Mouse (Mus musculus): ENCODE data around the gene Mrpl37. TPM values are rescaled to one million over a fixed set of nuclear protein-coding genes. Genes with fewer than 3 reads are reported as not detected.

Mrpl37 gene
- polyA plus RNA-seq, 1 experiment from 2014 or later, result 38.6 TPM

DNA sequence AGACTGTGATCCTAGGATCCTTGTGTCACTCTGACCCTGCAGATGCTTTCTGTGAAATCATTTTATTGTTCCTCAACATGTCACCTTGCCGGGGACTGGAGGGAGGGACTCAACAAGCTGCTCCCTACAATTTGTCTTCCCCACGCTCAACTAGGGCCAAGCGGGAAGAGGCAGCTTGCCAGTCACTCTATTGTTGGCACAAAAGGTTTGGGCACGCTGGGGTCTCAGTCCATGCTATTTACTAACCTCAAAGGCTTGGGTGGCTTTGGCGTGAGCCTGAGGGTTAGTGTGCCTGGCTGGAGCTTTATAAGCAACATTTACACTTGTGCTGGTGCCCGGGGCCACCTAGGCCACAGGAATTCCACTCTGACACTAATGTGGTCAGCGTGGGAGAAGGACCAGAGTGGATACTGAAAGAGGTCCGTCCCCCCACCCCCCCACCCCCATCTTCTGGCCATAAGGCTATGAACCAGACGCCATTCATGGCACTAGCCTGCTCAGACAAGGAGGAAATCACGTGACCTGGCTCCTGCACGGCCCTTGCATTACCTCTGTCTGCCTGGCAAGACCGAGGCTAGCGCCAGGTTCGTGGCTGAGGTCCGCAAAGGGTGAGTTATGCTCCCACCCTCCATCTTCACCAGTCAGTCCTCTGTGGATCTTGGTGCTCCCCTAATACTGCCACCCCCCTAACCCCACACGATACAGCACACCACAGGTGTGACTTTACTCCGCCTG lies 32.3 kb upstream of the Mrpl37 start:
- Histone ChIP-seq H3K4me1 (ENCODE audit: insufficient read depth) (0 out of 2 replicates have a peak, but pooled peaks cover 2% of the 10 kb centered on the region), H3K36me3 (replicated peaks; ENCODE audit: insufficient read depth, low read length) (no peaks in the 10 kb centered on the region), H3K27me3 (ENCODE audit: insufficient read depth, low read length) (no peaks in the 10 kb centered on the region), H3K9me3 (ENCODE audit: low read length) (no peaks in the 10 kb centered on the region), H3K4me2 (ENCODE audit: low read depth, low read length) (no peak overlapping the region), H3K9ac (replicated peaks) (no peak overlapping the region), H3K4me3 (ENCODE audit: low read depth, low read length) (no peak overlapping the region), H3K27ac (ENCODE audit: low read depth) (no peak overlapping the region)
- 67% methylated on average over 17 of the region's 17 CpGs for WGBS (ENCODE audit: insufficient replicate concordance)
- TF ChIP-seq EP300 (IDR thresholded peaks at IDR 0.05; ENCODE audit: low read depth), result no peak
- TF ChIP-seq CTCF (IDR thresholded peaks at IDR 0.05; ENCODE audit: low read depth), result no peak
- no peak for ATAC-seq
- no peak for DNase-seq

- no peaks in the 10 kb centered on the region for H3K9me3 ChIP-seq (ENCODE audit: low read length)
- WGBS (ENCODE audit: insufficient replicate concordance), result 77% methylated on average over 10 of the region's 10 CpGs
- no peak overlapping the region for H3K4me3 ChIP-seq (ENCODE audit: low read depth, low read length)
- no peaks in the 10 kb centered on the region for H3K27me3 ChIP-seq (ENCODE audit: insufficient read depth, low read length)
- no peak overlapping the region for H3K9ac ChIP-seq (replicated peaks)
- no peaks in the 10 kb centered on the region for H3K36me3 ChIP-seq (replicated peaks; ENCODE audit: insufficient read depth, low read length)
- H3K4me1 ChIP-seq (ENCODE audit: insufficient read depth), result 0 out of 2 replicates have a peak, but pooled peaks cover 2% of the 10 kb centered on the region
- no peak overlapping the region for H3K27ac ChIP-seq (ENCODE audit: low read depth)
- H3K4me2 ChIP-seq (ENCODE audit: low read depth, low read length), result no peak overlapping the region
- TF ChIP-seq EP300 (IDR thresholded peaks at IDR 0.05; ENCODE audit: low read depth) (no peak), CTCF (IDR thresholded peaks at IDR 0.05; ENCODE audit: low read depth) (no peak)
- ATAC-seq, result no peak
- DNase-seq, result no peak
Observed at GRCm38 (mm10) chr4:107098375-107098774, 31.7 kb upstream of the Mrpl37 start.

GRCm38 (mm10) chr4:107097871-107098270 lies 31.2 kb upstream of the Mrpl37 start:
- no peak overlapping the region for H3K4me2 ChIP-seq (ENCODE audit: low read depth, low read length)
- no peaks in the 10 kb centered on the region for H3K27me3 ChIP-seq (ENCODE audit: insufficient read depth, low read length)
- DNase-seq, result no peak
- no peaks in the 10 kb centered on the region for H3K36me3 ChIP-seq (replicated peaks; ENCODE audit: insufficient read depth, low read length)
- WGBS (ENCODE audit: insufficient replicate concordance), result 41% methylated on average over 15 of the region's 15 CpGs
- no peak for ATAC-seq
- no peak overlapping the region for H3K27ac ChIP-seq (ENCODE audit: low read depth)
- 0 out of 2 replicates have a peak, but pooled peaks cover 2% of the 10 kb centered on the region for H3K4me1 ChIP-seq (ENCODE audit: insufficient read depth)
- no peak overlapping the region for H3K9ac ChIP-seq (replicated peaks)
- no peaks in the 10 kb centered on the region for H3K9me3 ChIP-seq (ENCODE audit: low read length)
- TF ChIP-seq EP300 (IDR thresholded peaks at IDR 0.05; ENCODE audit: low read depth) (no peak), CTCF (IDR thresholded peaks at IDR 0.05; ENCODE audit: low read depth) (no peak)
- H3K4me3 ChIP-seq (ENCODE audit: low read depth, low read length), result no peak overlapping the region

- no peaks in the 10 kb centered on the region for H3K9me3 ChIP-seq (ENCODE audit: low read length)
- no peaks in the 10 kb centered on the region for H3K27me3 ChIP-seq (ENCODE audit: insufficient read depth, low read length)
- ATAC-seq, result no peak
- no peak within 1 kb of the TSS for H3K4me2 ChIP-seq (ENCODE audit: low read depth, low read length)
- H3K4me1 ChIP-seq (ENCODE audit: insufficient read depth), result 0 out of 2 replicates have a peak, but pooled peaks cover 2% of the 10 kb centered on the region
- WGBS (ENCODE audit: insufficient replicate concordance), result 81% methylated on average over 16 of the region's 16 CpGs
- no peak for TF ChIP-seq CTCF (IDR thresholded peaks at IDR 0.05; ENCODE audit: low read depth)
- no peak for TF ChIP-seq EP300 (IDR thresholded peaks at IDR 0.05; ENCODE audit: low read depth)
- DNase-seq, result no peak
- no peak within 1 kb of the TSS for H3K27ac ChIP-seq (ENCODE audit: low read depth)
- no peak within 1 kb of the TSS for H3K9ac ChIP-seq (replicated peaks)
- no peaks in the 10 kb centered on the region for H3K36me3 ChIP-seq (replicated peaks; ENCODE audit: insufficient read depth, low read length)
- H3K4me3 ChIP-seq (ENCODE audit: low read depth, low read length), result no peak within 1 kb of the TSS
Observed at GRCm38 (mm10) chr4:107096841-107097373, 30.2 kb upstream of the Mrpl37 start, which contains the start of gene Cdcp2. Gene Cdcp2, plus strand, starts transcription at chr4:107096891.

DNA sequence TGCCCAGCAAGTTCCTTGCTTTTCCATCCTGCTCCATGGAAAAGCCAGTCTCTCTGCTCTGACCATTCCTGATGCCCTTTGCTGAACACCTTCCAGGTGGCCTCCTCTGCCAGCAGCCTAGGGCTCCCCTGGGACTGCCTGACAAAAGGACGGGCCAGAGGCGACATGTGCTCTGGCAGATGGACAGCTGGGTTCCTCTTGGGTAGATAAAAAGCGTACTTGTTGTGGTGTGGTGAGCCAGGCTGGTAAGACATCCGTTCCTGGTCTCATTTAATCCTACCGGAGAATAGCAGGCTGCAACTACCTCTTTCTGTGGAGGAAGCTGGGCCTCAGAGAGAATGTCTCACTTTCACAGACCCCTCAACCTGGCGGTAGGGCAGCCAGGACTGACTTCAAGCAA lies 29.4 kb upstream of the Mrpl37 start:
- WGBS (ENCODE audit: insufficient replicate concordance), result 35% methylated on average over 6 of the region's 6 CpGs
- 0 out of 2 replicates have a peak, but pooled peaks have one; percentile 36 for ATAC-seq

DNA sequence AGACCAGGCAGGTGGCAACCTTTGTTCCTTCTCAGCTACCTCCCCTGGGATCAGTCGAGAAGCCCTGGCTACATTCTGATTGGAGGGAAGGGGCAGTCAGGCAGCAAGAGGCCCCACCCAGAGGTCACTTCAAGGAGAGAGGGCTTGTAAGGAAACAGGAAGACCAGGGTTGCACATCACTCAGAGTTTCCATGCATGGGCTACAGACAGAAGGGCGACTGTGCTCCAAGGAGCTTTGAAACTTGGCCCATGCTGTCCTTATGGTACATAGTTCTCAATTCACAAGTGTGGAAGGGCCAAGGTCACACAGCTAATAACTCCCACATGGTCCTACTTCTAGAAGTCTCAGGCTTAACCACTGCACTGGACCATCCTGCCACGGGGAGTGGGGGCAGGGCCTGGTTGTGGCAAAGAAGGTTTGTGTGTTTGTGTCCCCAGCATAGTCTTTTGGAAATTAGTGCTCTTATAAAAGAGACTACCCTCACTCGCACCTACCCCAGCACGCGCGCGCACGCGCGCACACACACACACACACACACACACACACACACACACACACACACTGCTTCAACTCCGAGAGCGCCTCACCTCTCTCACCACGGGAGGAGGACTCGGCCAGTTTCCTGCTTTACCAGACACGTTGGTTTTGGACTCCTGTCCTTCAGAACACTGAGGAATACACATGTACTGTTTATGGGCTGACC lies 28.0 kb upstream of the Mrpl37 start:
- no peak for DNase-seq
- no peaks in the 10 kb centered on the region for H3K27me3 ChIP-seq (ENCODE audit: insufficient read depth, low read length)
- 66% methylated on average over 16 of the region's 16 CpGs for whole genome bisulfite sequencing (ENCODE audit: insufficient replicate concordance)
- H3K36me3 ChIP-seq (replicated peaks; ENCODE audit: insufficient read depth, low read length), result no peaks in the 10 kb centered on the region
- no peak for TF ChIP-seq EP300 (IDR thresholded peaks at IDR 0.05; ENCODE audit: low read depth)
- no peaks in the 10 kb centered on the region for H3K9me3 ChIP-seq (ENCODE audit: low read length)
- ATAC-seq, result no peak
- H3K9ac ChIP-seq (replicated peaks), result no peak overlapping the region
- no peak overlapping the region for H3K27ac ChIP-seq (ENCODE audit: low read depth)
- H3K4me3 ChIP-seq (ENCODE audit: low read depth, low read length), result no peak overlapping the region
- 0 out of 2 replicates have a peak, but pooled peaks cover 2% of the 10 kb centered on the region for H3K4me1 ChIP-seq (ENCODE audit: insufficient read depth)
- no peak overlapping the region for H3K4me2 ChIP-seq (ENCODE audit: low read depth, low read length)

More for the DNA sequence above, 29.4 kb upstream of the Mrpl37 start:
- Histone ChIP-seq H3K9me3 (ENCODE audit: low read length) (no peaks in the 10 kb centered on the region), H3K36me3 (replicated peaks; ENCODE audit: insufficient read depth, low read length) (no peaks in the 10 kb centered on the region), H3K27me3 (ENCODE audit: insufficient read depth, low read length) (no peaks in the 10 kb centered on the region), H3K9ac (replicated peaks) (no peak overlapping the region), H3K4me3 (ENCODE audit: low read depth, low read length) (no peak overlapping the region), H3K4me2 (ENCODE audit: low read depth, low read length) (no peak overlapping the region), H3K27ac (ENCODE audit: low read depth) (no peak overlapping the region), H3K4me1 (ENCODE audit: insufficient read depth) (0 out of 2 replicates have a peak, but pooled peaks cover 2% of the 10 kb centered on the region)
- no peak for DNase-seq
- TF ChIP-seq EP300 (IDR thresholded peaks at IDR 0.05; ENCODE audit: low read depth) (no peak), CTCF (IDR thresholded peaks at IDR 0.05; ENCODE audit: low read depth) (no peak)
